Mouse (Mus musculus) induced T-regulatory cell, adult 2 months (primary cell): ENCODE measurements around the gene Fbxl16.

Experiments
- DNase-seq: peaks from one replicate; pipeline ENCODE4 v3.0.0-alpha.2; 2012; ENCODE audit warnings: low read depth

The Fbxl16 gene

GRCm38 (mm10) chr17:25828712-25829557 lies 20.1 kb downstream of the Fbxl16 start, which contains the start of gene Jmjd8:
Gene Jmjd8 (plus strand): TSS chr17:25828867.
- DNase-seq = peak; percentile 87

- DNase-seq = no peak
Observed at GRCm38 (mm10) chr17:25829558-25830017, 20.7 kb downstream of the Fbxl16 start.

DNA sequence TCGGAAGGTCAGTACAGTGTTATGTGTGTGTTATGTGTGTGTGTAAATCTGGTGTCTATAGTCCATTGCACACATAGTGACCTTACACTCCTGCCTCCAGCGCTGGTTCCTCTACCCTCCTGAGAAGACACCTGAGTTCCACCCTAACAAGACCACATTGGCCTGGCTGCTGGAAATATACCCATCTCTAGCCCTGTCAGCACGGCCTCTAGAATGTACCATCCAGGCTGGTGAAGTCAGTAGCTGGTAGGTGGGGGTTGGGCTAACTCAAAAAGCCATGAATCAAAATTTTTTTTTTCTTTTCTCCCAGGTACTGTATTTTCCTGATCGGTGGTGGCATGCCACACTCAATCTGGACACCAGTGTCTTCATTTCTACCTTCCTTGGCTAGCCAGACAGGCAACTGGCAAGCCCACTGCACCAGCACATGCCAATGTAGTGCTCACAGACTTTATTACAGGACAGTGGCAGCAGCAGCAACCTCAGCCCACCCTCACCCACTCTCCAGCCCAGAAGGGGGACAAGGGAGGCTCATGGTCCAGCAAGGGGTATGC lies 21.4 kb downstream of the Fbxl16 start:
- DNase-seq = no peak

DNA sequence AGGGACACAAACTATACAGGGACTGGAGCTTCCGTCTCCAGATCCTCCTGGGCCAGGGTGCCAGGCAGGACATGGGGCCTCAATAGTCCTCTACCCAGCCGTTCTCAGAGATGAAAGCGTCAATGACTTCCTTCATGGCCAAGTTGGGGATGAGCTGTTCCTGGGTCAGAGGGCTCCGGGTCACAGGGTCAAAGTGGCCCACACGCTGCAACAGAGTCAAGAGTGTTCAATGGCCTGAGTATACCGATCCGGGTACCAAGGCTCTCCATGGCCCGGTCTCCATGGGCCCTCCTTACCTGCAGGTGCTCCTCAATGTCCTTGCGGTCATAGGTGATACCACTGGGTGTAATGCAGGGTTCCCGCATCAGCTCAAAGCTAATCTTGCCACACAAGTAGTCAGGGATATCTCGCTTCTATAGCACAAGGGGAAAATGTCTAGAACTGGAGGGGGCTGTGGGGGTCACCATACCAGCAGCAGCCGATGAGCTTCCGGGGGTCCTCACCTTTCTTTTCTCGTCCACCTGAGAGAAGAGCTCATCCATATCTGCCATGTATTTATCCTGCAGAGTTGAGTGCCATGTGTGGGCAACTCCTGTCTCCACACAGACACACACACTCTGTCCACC lies 22.0 kb downstream of the Fbxl16 start:
- DNase-seq = no peak

GRCm38 (mm10) chr17:25831451-25832281 lies 22.8 kb downstream of the Fbxl16 start:
- no peak for DNase-seq

GRCm38 (mm10) chr17:25832436-25833290 lies 23.8 kb downstream of the Fbxl16 start:
- DNase-seq = peak; percentile 99

DNA sequence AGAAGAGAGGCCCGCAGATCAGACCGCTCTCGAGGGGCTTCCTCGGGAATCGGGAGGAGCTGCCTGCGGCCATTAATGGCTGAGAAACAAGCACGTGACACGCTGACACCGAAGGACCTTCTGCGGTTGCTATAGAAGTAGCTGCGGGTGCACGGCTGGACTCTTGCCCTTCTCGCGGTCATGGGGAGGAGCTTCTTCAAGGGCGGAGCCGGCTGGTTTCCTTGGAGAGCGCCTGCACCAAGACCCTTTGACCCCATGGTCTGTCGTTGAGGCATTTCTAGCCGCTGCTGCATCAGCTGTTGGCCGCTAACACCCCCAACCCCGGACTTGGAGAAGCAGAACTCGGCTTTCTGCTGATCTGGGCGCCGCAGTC lies 24.4 kb downstream of the Fbxl16 start, which contains the start of gene Stub1:
Gene Stub1 (minus strand): TSS at position 114 of the 373 bp plus-strand sequence.
- DNase-seq = no peak

GRCm38 (mm10) chr17:25833961-25834594 lies 25.2 kb downstream of the Fbxl16 start:
- DNase-seq = no peak

DNA sequence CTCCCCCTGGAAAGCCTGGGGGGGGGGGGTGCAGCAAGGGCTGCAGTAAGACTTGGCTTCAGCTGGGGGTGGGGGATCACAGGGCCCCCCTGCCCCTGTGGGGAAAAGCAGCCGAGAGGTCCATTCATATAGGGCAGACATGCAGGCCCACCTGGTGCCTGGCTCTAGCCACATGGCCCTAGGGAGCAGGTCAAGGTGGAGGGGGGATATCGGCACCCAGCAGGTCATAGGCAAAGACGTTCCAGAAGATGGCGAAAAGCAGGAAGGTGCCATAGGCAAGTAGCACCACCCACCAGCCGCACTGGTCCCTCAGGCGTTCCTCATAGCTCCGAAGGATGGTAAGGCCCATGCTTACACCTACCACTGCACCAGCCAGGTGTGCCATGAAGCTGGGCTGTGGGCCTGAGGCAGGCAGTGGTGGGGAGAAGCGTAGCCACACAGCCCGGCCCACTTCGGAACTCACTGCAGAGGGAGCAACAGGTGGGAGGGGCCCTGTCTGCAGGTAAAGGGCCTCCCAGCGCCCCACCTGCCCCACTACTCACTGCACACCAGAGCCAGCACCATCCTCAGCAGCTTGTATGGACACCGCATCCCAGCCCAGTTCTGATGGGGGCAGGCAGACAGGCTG lies 25.8 kb downstream of the Fbxl16 start:
- DNase-seq = no peak

DNA sequence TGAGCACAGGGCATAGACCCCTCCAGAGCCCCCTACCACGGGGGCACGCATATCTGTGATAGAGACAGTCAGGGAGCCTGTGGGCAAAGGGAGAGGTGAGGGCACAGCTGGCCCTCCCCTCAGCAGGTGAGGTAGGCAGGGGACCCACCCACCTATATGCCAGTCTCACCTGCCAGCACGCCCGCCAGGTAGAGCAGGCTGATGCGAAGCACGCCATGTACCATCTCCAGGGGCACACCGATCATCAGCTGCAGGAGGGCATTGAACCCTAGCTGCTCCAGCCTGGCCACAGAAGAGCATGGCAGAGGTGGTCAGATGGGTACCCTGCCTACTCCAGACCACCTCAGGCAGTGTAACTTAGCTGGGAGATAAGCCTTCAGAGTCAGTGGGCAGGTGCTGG lies 26.4 kb downstream of the Fbxl16 start:
- no peak for DNase-seq

- DNase-seq = no peak
Observed at GRCm38 (mm10) chr17:25835816-25836215, 26.9 kb downstream of the Fbxl16 start.

DNA sequence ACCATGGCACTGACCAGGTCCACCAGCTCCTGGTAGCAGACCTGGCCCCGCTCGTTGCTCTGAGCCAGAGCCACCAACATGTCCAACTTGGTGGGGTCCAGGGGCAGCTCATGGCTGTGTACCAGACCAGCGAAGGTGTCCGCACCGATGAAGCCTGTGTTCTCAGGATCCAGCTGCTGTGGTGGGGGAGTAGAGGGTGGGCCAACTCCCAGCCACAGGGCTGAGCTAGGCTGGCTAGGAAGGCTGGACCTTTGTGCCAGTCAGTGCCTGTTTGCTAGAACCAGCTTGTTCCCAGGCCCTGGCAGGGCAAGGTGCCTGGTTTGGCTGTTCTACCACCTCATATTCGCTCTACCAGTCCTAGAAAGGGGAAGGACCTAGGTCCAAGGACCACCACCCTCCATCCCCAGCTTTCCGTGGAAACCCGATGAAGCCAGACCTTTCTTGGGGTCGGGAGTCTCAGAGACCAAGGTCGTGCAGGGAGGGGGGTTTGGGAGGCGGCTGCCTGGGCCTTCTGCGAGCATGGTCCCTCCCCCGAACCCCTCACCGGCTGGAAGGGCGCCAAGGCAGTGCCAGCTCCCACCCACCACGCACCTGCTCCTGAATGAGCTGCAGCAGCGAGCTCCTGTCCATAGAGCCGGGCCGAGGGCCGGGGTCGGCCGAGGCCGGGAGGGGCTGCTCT lies 27.7 kb downstream of the Fbxl16 start:
- DNase-seq = no peak

- peak; percentile 60 for DNase-seq
Observed at GRCm38 (mm10) chr17:25837076-25837410, 28.2 kb downstream of the Fbxl16 start, which contains the start of gene Rhbdl1. Gene Rhbdl1 (minus strand): TSS chr17:25837295.

- DNase-seq = peak; percentile 44
Observed at GRCm38 (mm10) chr17:25837533-25837932, 28.6 kb downstream of the Fbxl16 start.

DNA sequence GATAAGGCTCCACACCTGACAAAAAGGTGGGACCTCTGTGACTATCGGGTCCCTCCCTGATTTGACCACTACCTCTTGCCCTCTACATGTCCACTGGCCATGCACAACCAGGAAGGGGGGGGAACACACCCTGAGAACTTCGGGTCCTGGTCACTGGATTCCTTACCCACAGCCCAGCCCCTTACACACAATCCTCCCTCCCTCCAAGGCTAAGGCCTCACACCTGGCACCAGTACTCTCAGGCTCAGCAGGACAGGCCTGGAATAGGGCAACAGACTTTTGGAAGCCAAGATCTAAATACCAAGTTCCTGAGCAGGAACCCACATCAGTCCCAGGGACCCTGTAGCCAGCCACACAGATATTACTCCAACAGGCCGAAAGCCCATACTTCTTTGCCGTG lies 30.0 kb downstream of the Fbxl16 start:
- DNase-seq = no peak

GRCm38 (mm10) chr17:25839455-25840235 lies 30.8 kb downstream of the Fbxl16 start:
- no peak for DNase-seq

GRCm38 (mm10) chr17:25840519-25840918 lies 31.6 kb downstream of the Fbxl16 start:
- no peak for DNase-seq

GRCm38 (mm10) chr17:25841117-25841880 lies 32.4 kb downstream of the Fbxl16 start, which contains the start of gene Gm20683:
Gene Gm20683 (minus strand): TSS chr17:25841763.
- DNase-seq = no peak
